Mouse (Mus musculus) spleen, adult 2 months (tissue): ENCODE data around the gene Ahdc1. TPM values are rescaled to one million over a fixed set of nuclear protein-coding genes. Genes with fewer than 3 reads are reported as not detected.

Source experiments
- DNase-seq, 2 experiments: peaks; one replicate each; pipeline versions ENCODE4 v3.0.0 to v3.0.0-alpha.2; 2012 to 2021; ENCODE audit warnings: low spot score in 2 of 2, low read depth in 1 of 2
- H3K27ac ChIP-seq: fragments of 200-500 bp; 2 replicates; pipeline ENCODE4 v1.5.1; 2012; ENCODE audit warnings: low read length, inconsistent platforms; ENCODE audit not compliant: insufficient read depth
- H3K27me3 ChIP-seq: fragments of 200-500 bp; 2 replicates; pipeline ENCODE4 v1.6.1; 2012; ENCODE audit warnings: mild to moderate bottlenecking, moderate library complexity, low read length, inconsistent platforms; ENCODE audit not compliant: control insufficient read depth, insufficient read depth
- H3K36me3 ChIP-seq: fragments of 200-500 bp; 2 replicates; pipeline ENCODE4 v1.6.1; 2012; ENCODE audit warnings: mild to moderate bottlenecking, low read length, inconsistent platforms; ENCODE audit not compliant: control insufficient read depth, insufficient read depth
- H3K4me1 ChIP-seq: fragments of 200-500 bp; 2 replicates; pipeline ENCODE4 v1.6.1; 2011; ENCODE audit warnings: inconsistent platforms; ENCODE audit not compliant: control insufficient read depth, insufficient read depth, insufficient read length
- H3K4me3 ChIP-seq: fragments of 200-500 bp; 2 replicates; pipeline ENCODE4 v1.5.1; 2011; ENCODE audit warnings: mild to moderate bottlenecking, inconsistent platforms; ENCODE audit not compliant: insufficient read depth, insufficient read length; ENCODE audit errors: extremely low read depth
- CTCF ChIP-seq: fragments of 200-500 bp; IDR thresholded peaks from 2 replicates; pipeline ENCODE4 v1.5.1; 2011; ENCODE audit warnings: mild to moderate bottlenecking, inconsistent platforms; ENCODE audit not compliant: insufficient read depth, insufficient read length, insufficient replicate concordance; ENCODE audit errors: extremely low read depth
- POLR2A ChIP-seq: fragments of 200-500 bp; IDR thresholded peaks from 2 replicates; pipeline ENCODE4 v1.6.1; 2011; ENCODE audit warnings: low read depth, low read length, inconsistent platforms
- WGBS: fragments of 180-500 bp; shearing (Covaris S2); methylation state at CpG from one replicate; pipeline ENCODE4 v1.1.7; 2018; 5-methylcytosine and 5-hydroxymethylcytosine counted together
- polyA plus RNA-seq: library from polyadenylated mRNA; depleted of rRNA; stranded (reverse); fragments of >200 nt; gene quantifications from 2 replicates; pipeline ENCODE4 v1.2.3, GENCODE M21; 2012

The Ahdc1 gene
- polyA plus RNA-seq, 1 experiment, result 24.3 TPM

- WGBS, result 80% methylated on average over 6 of the region's 6 CpGs
- no peak overlapping the region for H3K27ac ChIP-seq
These were observed 43.5 kb downstream of the Ahdc1 start for GRCm38 (mm10) chr4:133054530-133054929.

GRCm38 (mm10) chr4:133055163-133055951, 44.3 kb downstream of the Ahdc1 start:
- H3K4me3 ChIP-seq, result no peak overlapping the region
- TF ChIP-seq POLR2A, result no peak
- no peak for TF ChIP-seq CTCF
- H3K4me1 ChIP-seq, result peaks cover 45% of the 10 kb centered on the region
- no peaks in the 10 kb centered on the region for H3K27me3 ChIP-seq
- 94% methylated on average over 8 of the region's 8 CpGs for WGBS
- no peaks in the 10 kb centered on the region for H3K36me3 ChIP-seq
- H3K27ac ChIP-seq, result peak overlapping the region; percentile 59
- no peak for DNase-seq

More at GRCm38 (mm10) chr4:133054530-133054929, 43.5 kb downstream of the Ahdc1 start:
- no peak overlapping the region for H3K4me3 ChIP-seq
- H3K27me3 ChIP-seq, result no peaks in the 10 kb centered on the region
- H3K4me1 ChIP-seq, result peaks cover 50% of the 10 kb centered on the region
- no peaks in the 10 kb centered on the region for H3K36me3 ChIP-seq
- no peak for DNase-seq
- TF ChIP-seq CTCF, result no peak
- no peak for TF ChIP-seq POLR2A

GRCm38 (mm10) chr4:133056069-133056890, 45.2 kb downstream of the Ahdc1 start:
- Histone ChIP-seq H3K4me3 (no peak overlapping the region; the same call in 1 of the 2 replicates), H3K27ac (peak overlapping the region; percentile 59), H3K4me1 (peaks cover 36% of the 10 kb centered on the region), H3K36me3 (peaks cover 6% of the 10 kb centered on the region), H3K27me3 (no peaks in the 10 kb centered on the region)
- TF ChIP-seq POLR2A (no peak), CTCF (peak; percentile 58; the same call in 1 of the 2 replicates)
- DNase-seq, result peak; percentile 57 to 80
- 3% methylated on average over 15 of the region's 15 CpGs for WGBS

GRCm38 (mm10) chr4:133057389-133058122, 46.5 kb downstream of the Ahdc1 start:
- peaks cover 19% of the 10 kb centered on the region for H3K36me3 ChIP-seq
- 3% methylated on average over 7 of the region's 7 CpGs for WGBS
- H3K4me3 ChIP-seq, result peak overlapping the region; percentile 11; the same call in 1 of the 2 replicates
- H3K27ac ChIP-seq, result peak overlapping the region; percentile 91
- DNase-seq, result peak in 1 of 2 experiments; percentile 62
- peaks cover 27% of the 10 kb centered on the region for H3K4me1 ChIP-seq
- H3K27me3 ChIP-seq, result no peaks in the 10 kb centered on the region
- TF ChIP-seq CTCF, result no peak
- TF ChIP-seq POLR2A, result no peak

- Histone ChIP-seq H3K27ac (peak overlapping the region; percentile 91), H3K4me1 (peaks cover 27% of the 10 kb centered on the region), H3K36me3 (peaks cover 24% of the 10 kb centered on the region), H3K27me3 (no peaks in the 10 kb centered on the region), H3K4me3 (no peak overlapping the region)
- DNase-seq, result no peak
- TF ChIP-seq POLR2A (no peak), CTCF (no peak)
- 54% methylated on average over 4 of the region's 4 CpGs for WGBS
These were observed 47.0 kb downstream of the Ahdc1 start for GRCm38 (mm10) chr4:133058123-133058453.
